Mouse (Mus musculus) embryonic facial prominence, embryonic 15.5 days (tissue): ENCODE data around the gene Cry1. TPM values are rescaled to one million over a fixed set of nuclear protein-coding genes. Genes with fewer than 3 reads are reported as not detected.

Experiments used
- ATAC-seq: fragments of 200-750 bp; cut with Nextera tagmentation; 2 replicates; pipeline ENCODE4 v1.8.0; 2017; ENCODE audit warnings: low read depth, moderate TSS enrichment; ENCODE audit not compliant: insufficient number of reproducible peaks, low FRiP score, low TSS enrichment
- H3K27ac ChIP-seq: fragments of 300-500 bp; sonication (generic); replicated peaks from 2 replicates; pipeline ENCODE4 v1.5.1; 2015; ENCODE audit warnings: mild to moderate bottlenecking, inconsistent platforms
- H3K27me3 ChIP-seq: fragments of 300-500 bp; sonication (generic); 2 replicates; pipeline ENCODE4 v1.6.1; 2015; ENCODE audit warnings: inconsistent platforms
- H3K36me3 ChIP-seq: fragments of 300-500 bp; sonication (generic); 2 replicates; pipeline ENCODE4 v1.6.1; 2015; ENCODE audit warnings: mild to moderate bottlenecking, inconsistent platforms
- H3K4me1 ChIP-seq: fragments of 300-500 bp; sonication (generic); 2 replicates; pipeline ENCODE4 v1.6.1; 2015; ENCODE audit warnings: inconsistent platforms
- H3K4me2 ChIP-seq: fragments of 300-500 bp; sonication (generic); replicated peaks from 2 replicates; pipeline ENCODE4 v1.6.1; 2015; ENCODE audit warnings: mild to moderate bottlenecking, inconsistent platforms
- H3K4me3 ChIP-seq: fragments of 300-500 bp; sonication (generic); replicated peaks from 2 replicates; pipeline ENCODE4 v1.5.1; 2015; ENCODE audit warnings: mild to moderate bottlenecking, inconsistent platforms
- H3K9ac ChIP-seq: fragments of 300-500 bp; sonication (generic); 2 replicates; pipeline ENCODE4 v1.6.1; 2015; ENCODE audit warnings: inconsistent platforms
- H3K9me3 ChIP-seq: fragments of 300-500 bp; sonication (generic); replicated peaks from 2 replicates; pipeline ENCODE4 v1.6.1; 2016; ENCODE audit warnings: inconsistent platforms
- WGBS: fragments of 180-500 bp; shearing (Covaris S2); methylation state at CpG from one replicate; pipeline ENCODE4 v1.1.7; 2015; 5-methylcytosine and 5-hydroxymethylcytosine counted together
- polyA plus RNA-seq: library from polyadenylated mRNA; unstranded; fragments of >200 nt; fragmentation: Nextera tagmentation; extraction: Ambion mirVana; gene quantifications from 2 replicates; pipeline ENCODE4 v1.2.1, GENCODE M21; 2015

Gene Cry1
- polyA plus RNA-seq, 1 experiment from 2014 or later, result 37.7 TPM

- WGBS, result under 1% methylated on average over 34 of the region's 34 CpGs
- peaks cover 14% of the 10 kb centered on the region for H3K4me1 ChIP-seq
- no peaks in the 10 kb centered on the region for H3K9me3 ChIP-seq
- no peak; the same call in 1 of the 2 replicates for ATAC-seq
- peak overlapping the region; percentile 91 for H3K27ac ChIP-seq
- peak overlapping the region; percentile 99 for H3K9ac ChIP-seq
- H3K27me3 ChIP-seq, result no peaks in the 10 kb centered on the region
- H3K36me3 ChIP-seq, result no peaks in the 10 kb centered on the region
- H3K4me2 ChIP-seq, result peak overlapping the region; percentile 68
- H3K4me3 ChIP-seq, result peak overlapping the region; percentile 99
These were observed 81.6 kb downstream of the Cry1 start for GRCm38 (mm10) chr10:85103085-85103885.

DNA sequence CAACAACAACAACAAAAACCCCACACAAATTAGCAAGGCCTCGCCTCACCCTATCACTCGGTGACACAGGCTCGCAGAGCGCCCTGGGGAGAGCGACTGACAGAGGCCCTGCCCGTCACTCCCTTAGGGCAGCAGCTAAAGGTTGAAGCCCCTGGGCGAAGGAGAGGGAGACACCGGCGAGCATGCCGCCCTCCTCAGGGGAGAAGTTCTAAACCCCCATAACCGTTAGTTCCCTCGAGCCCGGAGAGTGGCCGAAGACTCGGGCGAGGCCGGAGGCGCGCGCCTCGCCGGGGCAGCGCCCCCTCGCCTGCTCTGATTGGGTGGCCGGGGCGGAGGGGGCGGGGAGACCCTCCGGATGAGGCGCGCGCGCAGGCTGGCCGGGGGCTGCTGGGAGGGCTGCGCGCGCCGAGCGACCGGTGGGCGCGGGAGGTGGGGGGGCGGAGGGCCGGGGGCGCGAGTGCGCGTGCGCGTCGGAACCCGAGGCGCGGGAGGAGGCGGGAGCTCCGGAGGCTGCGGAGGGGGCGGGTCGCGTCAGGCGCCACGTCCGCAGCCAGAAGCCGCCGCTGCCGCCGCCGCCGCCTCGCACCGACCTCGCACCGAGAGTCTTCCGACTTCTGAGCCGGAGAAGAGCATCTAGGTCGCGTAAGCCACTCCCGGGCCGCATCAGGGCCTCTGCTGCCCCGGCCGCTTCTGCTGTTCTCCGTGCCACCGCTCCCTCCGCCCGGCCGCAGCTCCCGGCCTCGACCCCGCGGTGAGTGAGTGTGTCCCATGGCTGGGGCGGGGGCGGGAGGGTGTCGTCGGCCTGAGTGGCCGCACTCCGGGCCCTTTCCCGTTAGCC is 82.4 kb downstream of the Cry1 start, which contains the start of the genes Fhl4 and Tmem263:
Gene Fhl4 (minus strand): TSS at position 249 of the 838 bp plus-strand sequence.
Gene Tmem263 (plus strand): TSS at position 381 of the 838 bp plus-strand sequence.
- Histone ChIP-seq H3K9me3 (no peaks in the 10 kb centered on the region), H3K27me3 (no peaks in the 10 kb centered on the region), H3K9ac (peak within 1 kb of the TSS; percentile 99), H3K36me3 (no peaks in the 10 kb centered on the region), H3K4me1 (peaks cover 14% of the 10 kb centered on the region), H3K27ac (peak within 1 kb of the TSS; percentile 91), H3K4me3 (peak within 1 kb of the TSS; percentile 99), H3K4me2 (peak within 1 kb of the TSS; percentile 68)
- under 1% methylated on average over 72 of the region's 96 CpGs for WGBS
- peak; percentile 98 for ATAC-seq

DNA sequence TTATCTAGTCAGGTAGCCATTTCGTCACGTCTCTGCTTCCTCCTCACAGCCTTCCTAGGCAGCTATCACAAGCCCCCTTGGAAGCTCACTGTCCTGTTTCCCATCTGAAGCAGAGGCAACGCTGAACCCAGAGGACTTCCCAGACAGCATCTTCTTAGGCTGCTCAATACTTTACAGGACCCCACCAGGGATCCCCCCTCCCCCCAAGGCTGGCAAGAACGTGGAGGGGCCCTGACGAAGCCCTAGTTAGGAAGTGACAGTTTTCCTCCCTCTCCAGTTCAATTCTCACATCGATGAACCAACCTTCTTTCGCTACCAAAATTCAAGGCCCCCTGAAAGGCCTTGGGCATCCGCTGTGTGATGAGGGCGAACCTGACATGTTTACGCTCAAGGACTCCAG is 83.0 kb downstream of the Cry1 start:
- no peaks in the 10 kb centered on the region for H3K36me3 ChIP-seq
- under 1% methylated on average over 10 of the region's 10 CpGs for WGBS
- H3K27me3 ChIP-seq, result no peaks in the 10 kb centered on the region
- peak overlapping the region; percentile 68 for H3K4me2 ChIP-seq
- H3K4me1 ChIP-seq, result peaks cover 14% of the 10 kb centered on the region
- no peak for ATAC-seq
- no peaks in the 10 kb centered on the region for H3K9me3 ChIP-seq
- peak overlapping the region; percentile 99 for H3K4me3 ChIP-seq
- H3K9ac ChIP-seq, result peak overlapping the region; percentile 95
- peak overlapping the region; percentile 89 for H3K27ac ChIP-seq

Other genes starting within 250 kb of the Cry1 start
- gene Fhl4, start 82.6 kb downstream of the Cry1 start, polyA plus RNA-seq, result 1.3 and 1.4 TPM in 2 replicates
- 105 and 108 TPM in 2 replicates for gene Tmem263, start 82.4 kb downstream of the Cry1 start, polyA plus RNA-seq
- gene Mterf2, start 57.0 kb downstream of the Cry1 start, polyA plus RNA-seq, result 15.7 and 15.8 TPM in 2 replicates
- 5.7 and 6.5 TPM in 2 replicates for gene Btbd11, start 201.8 kb upstream of the Cry1 start, polyA plus RNA-seq